Mouse (Mus musculus) mature B cell (primary cell): Measurements from ENCODE around the gene Mmp19.
"Not testable (repeated sequence)": the region's sequence is repeated elsewhere in the genome, so short reads cannot be mapped to it uniquely, and the experiment has no call there.

Experiments
- in situ Hi-C: fragments of 300-500 bp; cut with MboI; formaldehyde crosslinking; loops from 2 replicates; pipeline ENCODE4 v1.14.3; 2019

The Mmp19 gene

DNA sequence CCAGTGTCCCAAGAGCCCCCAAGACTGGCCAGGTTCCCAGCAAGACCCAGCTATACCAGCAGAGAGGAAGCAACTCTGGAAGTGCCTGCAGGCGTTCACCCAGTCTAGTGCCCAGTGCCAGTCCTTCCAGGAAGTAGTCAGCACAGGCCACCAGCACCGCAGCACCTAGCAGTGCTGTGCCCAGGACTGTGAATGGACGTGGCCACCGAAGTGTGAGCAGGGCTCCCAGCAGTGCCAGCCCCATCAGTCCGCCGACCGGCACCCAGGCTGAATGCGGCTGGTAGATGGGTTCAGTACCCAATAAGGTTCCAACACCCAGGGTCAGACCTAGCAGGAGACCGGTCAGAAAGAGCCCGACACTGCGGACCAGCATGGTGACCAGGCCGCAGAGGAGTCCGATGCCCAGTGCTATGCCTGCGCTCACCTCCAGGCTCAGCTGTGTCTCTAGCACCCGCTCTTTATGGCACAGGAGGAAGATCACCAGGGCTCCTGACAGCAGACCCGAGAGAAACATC lies 11.3 kb downstream of the Mmp19 start:
- in situ Hi-C loops = no loop called here

- in situ Hi-C loops = no loop called here
These were observed 12.2 kb downstream of the Mmp19 start for GRCm38 (mm10) chr10:128802956-128803355.

DNA sequence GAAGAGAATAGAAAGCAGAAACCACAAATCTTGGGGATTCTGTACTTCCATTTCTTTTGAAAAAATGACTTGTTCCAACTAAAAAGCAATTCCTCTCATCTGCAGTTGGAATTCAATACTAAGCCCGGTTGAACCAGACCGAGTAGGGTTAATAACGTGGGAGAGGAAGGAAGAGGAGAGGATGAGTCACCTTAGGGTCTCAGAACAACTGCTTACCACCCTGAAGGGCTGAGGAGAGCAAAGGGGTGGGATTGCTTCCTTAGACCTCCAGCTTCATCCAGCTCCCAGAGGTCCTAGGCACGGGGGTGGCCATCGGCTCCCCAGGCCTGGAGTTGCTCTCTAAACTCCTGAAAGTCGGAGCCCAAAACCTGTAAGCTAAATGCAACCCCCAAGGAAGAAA lies 12.7 kb downstream of the Mmp19 start:
- in situ Hi-C loops = no loop called here

DNA sequence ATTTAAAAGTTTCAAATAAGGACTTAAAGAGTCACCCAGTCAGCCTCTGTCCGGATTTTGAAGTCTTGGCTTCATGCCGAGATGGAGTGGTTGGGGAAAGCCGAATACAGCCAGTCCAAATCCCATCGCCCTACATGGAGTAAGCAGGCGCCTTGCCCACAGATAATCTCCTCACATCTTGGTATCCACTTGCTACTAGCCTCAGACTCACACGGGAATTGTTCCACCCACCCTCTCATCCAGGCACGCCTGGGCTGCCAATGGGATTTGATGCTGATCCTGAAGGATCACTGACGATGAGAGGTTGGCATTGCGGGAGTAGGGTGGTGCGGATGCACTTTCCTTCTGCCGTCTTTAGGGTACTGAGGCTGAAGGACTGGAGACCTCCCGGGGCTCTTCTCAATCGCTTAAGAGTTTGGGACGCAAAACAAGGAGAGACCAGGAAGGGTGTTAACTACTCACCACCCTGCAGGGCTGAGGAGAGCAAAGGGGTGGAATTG lies 13.1 kb downstream of the Mmp19 start, which contains the start of gene Dnajc14:
Gene Dnajc14, plus strand, starts transcription at position 292 of the 500 bp plus-strand sequence.
- in situ Hi-C loops = no loop called here

DNA sequence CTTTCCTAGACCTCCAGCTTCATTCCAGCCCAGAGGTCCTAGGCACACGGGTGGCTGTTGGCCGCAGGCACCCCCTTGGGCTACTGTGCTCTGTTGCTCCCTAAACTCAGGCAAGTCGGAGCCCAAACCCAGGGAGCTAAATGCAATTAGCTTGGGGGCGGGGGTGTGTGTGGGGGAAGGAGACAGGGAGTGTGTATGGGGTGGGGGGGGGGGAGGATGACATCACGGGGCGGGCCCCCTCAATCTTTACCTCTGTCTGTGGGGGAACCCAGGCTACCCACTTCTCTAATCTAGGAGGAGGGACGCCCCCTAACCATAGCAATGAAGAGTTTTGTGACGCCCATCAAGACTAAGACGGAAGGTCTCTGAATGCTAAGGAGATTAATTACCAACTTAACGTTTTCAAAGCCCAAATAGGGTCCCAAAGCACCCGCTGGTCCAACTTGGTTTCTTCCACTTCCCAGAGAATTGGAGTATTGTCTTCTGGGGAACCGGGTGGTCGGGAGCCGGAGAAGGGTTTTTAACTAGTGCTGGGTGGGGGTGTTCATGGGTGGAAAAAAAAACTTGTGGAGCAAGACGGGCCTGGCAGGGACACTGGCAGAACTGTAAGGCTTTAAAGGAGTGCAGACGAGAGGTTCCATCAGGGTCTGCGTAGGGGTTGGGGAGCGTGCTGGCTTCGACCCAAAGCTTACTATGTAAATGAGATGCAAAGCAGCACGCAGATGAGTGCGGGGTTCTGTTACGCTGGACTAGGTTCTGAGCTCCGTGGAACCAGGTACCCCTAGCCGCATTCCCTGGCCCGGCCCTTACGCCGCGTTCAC lies 13.8 kb downstream of the Mmp19 start, which contains the start of gene Tmem198b:
Gene Tmem198b, minus strand, starts transcription at position 100 of the 821 bp plus-strand sequence.
- in situ Hi-C loops = no loop called here

DNA sequence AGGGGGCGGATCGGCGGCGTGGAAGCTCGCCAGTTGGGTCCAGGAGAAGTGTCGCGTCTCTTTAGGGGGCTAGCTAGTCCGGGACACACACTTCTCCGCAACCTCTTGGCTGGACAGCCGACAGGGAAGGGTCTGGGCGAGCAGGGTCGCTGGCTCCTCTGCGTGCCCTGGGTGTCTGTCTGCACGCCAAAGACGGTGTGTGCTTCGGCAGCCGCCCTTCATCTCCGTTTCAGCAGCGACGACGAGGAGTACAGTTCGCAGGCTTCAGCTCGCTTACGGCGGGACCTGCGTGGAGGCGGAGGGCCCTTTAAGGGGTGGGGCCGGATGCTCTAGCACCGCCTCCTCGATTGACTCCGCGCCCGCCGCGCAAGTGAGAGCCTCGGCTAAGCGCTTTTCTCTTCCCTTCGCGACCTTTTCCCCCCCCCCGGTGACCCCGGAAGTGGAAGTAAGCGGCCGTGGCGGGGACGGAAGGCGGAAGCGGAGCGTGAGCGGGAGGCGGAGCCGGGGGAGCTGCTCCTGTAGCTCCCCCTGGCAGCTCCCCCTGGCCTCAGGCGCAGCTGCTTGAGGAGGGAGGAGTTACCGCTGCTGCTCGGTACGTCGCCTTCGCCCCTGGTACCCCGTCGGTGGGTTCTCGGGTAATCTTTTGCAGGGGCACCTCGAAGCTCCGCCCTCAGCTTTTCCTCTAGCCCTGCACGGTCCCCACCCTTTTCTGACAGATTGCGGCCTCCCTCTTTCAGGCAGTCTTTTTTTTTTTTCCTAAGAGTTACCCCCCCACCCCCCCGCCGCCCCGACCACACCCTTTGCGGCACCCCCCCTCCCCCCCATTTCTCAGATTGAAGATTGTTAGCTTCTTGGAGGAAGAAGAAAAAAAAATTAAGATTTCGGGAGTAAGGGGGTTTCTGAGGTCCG lies 14.6 kb downstream of the Mmp19 start:
- in situ Hi-C loops = no loop called here

DNA sequence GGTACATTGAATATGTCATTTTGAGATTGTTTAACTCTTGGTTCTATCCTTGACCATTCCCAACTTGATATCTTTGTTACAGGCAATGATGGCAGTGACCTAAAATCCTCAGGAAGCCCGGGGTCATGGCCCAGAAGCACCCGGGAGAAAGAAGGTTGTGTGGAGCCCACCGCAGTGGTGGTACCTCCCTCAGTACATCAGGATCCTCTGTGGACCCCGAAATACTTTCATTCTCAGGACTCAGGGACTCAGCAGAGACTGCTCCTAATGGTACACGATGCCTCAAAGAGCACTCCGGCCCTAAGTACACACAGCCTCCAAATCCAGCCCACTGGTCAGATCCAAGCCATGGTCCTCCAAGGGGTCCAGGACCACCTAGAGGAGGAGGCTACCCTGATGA lies 15.4 kb downstream of the Mmp19 start:
- in situ Hi-C loops = no loop called here

- in situ Hi-C loops = no loop called here
These were observed 16.3 kb downstream of the Mmp19 start for GRCm38 (mm10) chr10:128807018-128807417.

GRCm38 (mm10) chr10:128817033-128817432 lies 26.3 kb downstream of the Mmp19 start, which contains the start of gene Sarnp:
TSS of gene Sarnp (plus strand) at chr10:128817333.
- in situ Hi-C loops = no loop called here

- in situ Hi-C loops = no loop called here
These were observed 29.5 kb downstream of the Mmp19 start for GRCm38 (mm10) chr10:128820217-128820616.

DNA sequence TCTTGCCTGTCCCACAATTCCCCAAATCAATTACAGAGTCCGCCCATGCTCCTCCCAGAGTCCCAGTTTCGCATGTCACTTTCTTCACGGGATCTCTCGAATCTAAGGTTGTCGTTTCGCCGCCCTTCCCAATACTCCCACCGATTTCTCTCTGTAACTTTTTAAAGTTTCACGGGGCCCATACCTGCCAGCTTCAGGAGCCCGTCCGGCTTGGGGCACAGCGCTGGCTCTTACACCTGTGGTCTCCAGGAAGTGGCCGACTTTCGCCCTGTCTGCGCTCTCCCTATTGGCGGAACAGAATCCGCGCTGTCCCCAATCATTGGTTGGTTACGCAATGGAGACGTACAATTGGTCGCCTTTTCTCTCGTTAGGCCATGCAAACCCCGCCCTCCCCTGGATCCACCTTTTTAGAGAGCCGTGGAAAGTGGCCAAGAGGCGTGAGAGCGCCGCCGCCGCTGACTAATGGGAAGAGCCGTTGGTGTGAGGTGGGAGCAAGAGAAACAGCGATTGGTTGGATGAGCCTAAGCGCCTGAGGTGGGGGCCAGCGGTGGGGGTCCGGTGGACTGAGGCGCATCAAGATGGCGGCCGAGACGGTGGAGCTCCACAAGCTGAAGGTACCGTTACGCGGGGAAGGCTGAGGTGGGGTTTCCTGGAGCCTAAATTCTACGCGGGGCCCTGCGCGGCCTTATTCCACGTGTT lies 30.8 kb downstream of the Mmp19 start, which contains the start of gene Ormdl2:
Gene Ormdl2, minus strand, starts transcription at position 288 of the 699 bp plus-strand sequence.
- in situ Hi-C loops = no loop called here

DNA sequence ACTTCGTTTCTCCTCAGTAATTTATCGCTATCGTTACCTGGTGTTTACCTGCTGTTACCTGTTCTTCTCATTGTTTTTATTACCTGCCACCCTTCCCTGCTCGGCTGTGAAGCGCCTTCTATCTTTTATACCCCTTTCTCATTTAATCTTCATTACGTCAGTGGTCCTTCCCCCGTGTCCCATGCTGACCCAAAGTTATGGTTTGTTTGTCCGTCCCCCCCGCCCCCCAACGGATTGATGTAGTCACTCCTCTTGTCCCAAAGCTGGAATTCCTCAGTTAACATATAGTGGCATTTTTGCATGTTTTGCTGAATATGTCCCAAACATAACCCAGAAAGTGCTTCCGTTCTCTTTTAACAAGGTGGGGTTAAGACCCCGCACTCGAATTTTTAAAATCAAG lies 31.4 kb downstream of the Mmp19 start:
- in situ Hi-C loops = no loop called here

DNA sequence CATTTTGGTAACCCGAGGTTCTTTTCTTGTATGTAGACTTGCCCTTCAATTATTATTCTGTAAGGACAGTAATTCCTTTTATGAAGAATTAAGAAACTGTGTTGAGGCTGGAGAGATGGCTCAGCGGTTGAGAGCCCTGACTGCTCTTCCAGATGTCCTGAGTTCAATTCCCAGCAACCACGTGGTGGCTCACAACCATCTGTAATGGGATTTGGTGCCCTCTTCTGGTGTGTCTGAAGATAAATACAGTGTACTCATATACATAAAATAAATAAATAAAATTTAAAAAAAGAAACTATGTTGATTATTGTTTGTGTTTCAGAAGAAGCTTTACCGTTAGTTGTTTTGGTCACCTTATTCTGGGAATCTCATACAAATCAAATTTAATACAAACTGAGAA lies 32.4 kb downstream of the Mmp19 start:
- in situ Hi-C loops = not testable (repeated sequence)

DNA sequence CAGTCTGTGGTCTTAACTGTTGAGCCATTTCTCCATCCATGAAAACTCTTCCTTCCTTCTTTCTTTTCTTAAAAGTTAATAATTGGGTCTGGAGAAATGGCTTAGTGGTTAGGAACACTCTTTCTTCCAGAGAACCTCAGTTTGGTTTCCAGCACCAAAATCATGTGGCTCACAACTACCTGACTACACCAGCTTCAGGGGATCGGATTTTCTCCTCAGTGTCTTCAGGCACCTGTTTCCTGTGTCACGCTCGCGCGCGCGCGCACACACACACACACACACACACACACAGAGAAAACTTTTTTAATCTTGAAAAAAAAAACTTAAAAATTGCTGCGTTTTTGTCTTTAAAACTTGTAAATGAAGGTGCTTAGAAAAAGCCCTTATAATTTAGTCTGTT lies 33.1 kb downstream of the Mmp19 start:
- in situ Hi-C loops = no loop called here

- in situ Hi-C loops = loop anchor here (5.0 kb wide), 1 partner anchor 50 kb away; no protein-coding TSS in a partner anchor
These were observed 46.7 kb downstream of the Mmp19 start for GRCm38 (mm10) chr10:128837400-128837799.

DNA sequence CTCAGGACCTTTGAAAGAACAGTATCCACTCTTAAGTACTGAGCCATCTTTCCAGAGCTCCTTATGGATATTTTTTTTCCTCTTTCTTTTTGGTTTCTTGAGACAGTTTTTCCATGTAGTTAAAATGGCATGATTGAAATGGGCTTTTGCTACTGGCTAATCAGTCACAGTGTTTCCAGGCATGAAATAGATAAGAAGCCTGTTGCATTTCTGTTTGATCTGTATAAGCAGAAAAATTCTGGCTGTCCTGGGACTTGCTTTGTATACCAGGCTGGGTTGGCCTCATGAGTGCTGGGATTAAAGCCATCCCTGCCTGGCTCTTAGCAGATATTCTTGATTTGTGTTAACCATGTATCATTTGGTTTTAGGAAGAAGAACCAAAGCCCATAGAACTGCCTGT lies 48.7 kb downstream of the Mmp19 start:
- in situ Hi-C loops = loop anchor here (5.0 kb wide), 1 partner anchor 48 kb away; no protein-coding TSS in a partner anchor

GRCm38 (mm10) chr10:128840612-128841011 lies 49.9 kb downstream of the Mmp19 start:
- in situ Hi-C loops = no loop called here

GRCm38 (mm10) chr10:128843260-128843659 lies 52.5 kb downstream of the Mmp19 start:
- in situ Hi-C loops = no loop called here

GRCm38 (mm10) chr10:128845516-128845915 lies 54.8 kb downstream of the Mmp19 start:
- in situ Hi-C loops = no loop called here

- in situ Hi-C loops = no loop called here
These were observed 56.0 kb downstream of the Mmp19 start for GRCm38 (mm10) chr10:128846664-128847063.

DNA sequence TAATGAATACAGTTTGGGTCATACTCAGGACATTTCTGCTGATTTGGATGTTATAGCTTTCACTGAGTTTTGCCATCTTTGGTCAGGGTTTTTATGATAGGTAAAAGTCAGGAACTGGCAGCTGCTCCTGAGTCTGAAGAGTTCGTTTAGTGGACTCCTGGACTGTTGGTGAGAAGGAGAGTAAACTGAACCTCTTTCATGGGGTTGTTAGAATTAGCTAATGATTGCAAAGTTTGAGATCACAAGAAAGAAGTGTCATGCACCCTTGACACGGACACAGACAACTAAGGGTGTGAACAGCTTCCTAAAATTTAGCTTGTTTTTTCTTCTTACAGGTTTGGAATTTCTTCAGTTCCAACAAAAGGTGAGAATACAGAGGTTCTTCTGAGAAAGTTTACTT lies 57.7 kb downstream of the Mmp19 start:
- in situ Hi-C loops = no loop called here
